Mouse (Mus musculus) induced T-regulatory cell, adult 2 months (primary cell): ENCODE results near the gene Tmem80.

Experiments
- DNase-seq: peaks from one replicate; pipeline ENCODE4 v3.0.0-alpha.2; 2012; ENCODE audit warnings: low read depth

The Tmem80 gene

DNA sequence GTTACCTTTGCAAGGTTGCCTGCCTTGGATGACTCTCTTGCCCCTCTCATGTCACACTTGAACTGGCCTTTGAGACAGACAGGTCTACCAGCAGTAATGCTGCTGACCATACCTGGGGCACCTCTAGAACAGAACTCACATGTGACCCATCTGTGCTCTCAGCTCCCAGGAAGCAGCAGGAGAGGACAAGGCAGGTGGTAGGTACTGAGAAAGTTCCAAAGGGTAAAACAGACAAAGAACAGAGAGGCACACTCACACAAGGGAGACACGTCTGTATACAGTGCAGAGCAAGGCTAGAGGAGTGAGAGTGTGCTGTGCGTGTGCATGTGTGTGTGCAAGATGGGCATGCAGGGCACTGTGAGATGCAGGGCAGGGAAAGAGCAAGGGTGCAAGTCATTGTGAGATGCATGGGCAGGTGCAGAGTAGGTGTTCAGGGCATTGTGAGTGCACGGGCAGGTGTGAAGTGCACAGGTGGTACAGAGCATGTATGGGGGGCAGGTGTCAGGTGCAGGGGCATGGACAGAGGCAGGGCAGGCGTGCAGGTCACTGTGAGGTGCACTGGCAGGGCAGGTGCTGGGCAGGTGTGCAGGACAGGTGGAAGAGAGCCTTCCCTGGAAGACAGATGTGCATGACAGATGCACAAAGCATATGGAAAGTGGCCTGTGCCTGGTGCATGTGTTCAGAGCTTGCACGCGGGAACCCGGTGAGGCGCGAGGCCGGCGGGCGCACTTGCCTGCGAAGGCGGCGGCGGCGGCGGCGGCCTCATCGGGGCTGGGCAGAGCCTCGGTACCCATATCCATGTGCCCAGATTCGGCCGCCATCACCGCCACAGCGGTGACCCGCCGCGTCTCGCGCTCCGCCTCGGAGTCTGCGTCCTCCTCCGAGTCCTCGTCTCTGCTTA lies 743 bp upstream of the Tmem80 start:
- DNase-seq, result no peak

DNA sequence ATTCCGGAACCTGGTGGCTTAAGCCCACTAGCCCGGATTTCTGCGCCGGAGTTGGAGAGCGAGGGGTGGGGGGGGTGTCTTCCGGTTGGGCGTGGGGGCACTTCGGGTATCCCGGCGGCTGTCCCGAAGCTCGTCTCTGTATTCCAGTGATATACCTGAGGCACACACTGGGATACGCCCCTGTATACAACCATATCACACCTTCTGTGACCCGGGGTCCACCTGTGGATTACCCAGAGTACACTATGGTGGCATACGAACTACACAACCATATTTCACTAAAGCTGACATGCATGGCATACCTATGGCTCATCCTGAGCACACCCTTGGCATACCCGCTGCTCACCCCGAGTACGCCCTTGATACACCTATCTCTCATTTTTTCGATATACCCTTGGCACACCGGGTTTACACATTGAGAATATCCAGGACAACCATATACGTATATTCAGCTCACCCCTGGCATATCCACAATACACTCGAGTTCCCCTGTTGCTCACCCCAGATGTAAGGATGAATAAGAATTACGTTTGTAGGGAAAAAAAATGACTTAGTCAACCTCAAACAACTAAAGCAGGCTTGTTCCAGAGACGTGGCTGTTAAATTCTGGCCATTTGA lies 943 bp downstream of the Tmem80 start:
- DNase-seq, result no peak

- no peak for DNase-seq
These were observed 3.2 kb downstream of the Tmem80 start for GRCm38 (mm10) chr7:141330706-141331105.

DNA sequence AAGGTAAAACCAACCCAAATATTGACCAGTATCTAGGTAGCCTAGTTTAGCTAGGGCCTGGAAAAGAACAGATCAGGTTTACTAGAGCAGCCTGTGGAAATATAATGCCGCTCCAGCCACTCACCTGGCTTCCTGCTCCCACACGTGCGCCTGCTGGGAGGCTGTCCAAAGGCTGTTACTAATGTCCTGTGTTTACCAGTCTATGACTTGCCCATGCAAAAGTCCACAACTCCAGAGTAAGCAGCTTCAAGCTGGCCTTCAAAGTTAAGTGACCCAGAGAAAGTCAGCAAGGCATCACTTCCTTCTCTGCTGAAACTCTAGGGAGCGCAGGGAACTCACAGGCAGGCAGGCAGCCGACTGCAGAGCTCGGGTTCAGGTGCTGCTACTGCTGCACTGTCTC lies 4.5 kb downstream of the Tmem80 start:
- no peak for DNase-seq

DNA sequence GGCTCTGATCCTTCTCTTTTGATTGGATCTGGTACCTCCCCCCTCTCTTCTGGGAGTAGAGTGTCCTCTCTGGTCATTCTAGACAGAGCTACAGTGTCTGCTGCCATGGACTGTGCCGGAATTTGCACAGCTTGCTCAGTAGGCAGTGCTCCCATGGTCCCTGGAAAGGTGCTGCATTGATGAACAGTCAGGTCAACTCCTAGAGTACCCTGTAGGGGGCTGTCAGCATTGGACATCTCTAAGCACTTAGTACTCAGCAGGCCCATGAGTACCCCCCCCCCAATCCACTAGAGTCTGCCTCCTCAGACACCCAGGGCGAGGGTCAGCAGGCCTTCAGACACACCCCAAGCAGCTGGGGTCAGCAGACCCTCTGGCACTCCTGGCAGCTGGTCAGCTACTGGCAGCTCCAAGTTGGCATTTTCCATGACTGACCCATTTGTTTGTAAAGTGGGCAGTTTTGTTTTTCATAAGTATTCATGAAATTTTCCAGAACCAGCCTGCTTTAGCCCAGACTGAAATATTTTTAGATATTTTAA lies 7.6 kb downstream of the Tmem80 start:
- no peak for DNase-seq

DNA sequence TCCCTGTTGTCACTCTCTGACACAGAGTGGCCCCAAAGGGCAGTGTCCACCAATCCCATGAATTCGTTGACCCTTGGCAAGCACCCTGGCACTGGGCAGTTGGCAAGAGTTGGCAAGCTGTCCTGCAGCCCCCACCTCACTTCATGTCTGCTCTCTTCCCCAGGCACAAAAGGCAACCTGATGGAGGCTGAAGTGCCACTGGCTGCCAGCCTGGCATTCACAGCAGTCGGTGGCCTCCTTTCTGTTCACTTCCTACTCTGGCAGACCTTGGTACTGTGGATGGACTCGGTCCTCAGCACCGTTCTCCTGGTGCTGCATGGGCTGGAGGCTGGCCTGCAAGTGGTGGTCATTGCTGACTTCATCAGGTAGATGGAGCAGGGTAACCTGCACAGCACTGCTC lies 8.1 kb downstream of the Tmem80 start:
- no peak for DNase-seq

DNA sequence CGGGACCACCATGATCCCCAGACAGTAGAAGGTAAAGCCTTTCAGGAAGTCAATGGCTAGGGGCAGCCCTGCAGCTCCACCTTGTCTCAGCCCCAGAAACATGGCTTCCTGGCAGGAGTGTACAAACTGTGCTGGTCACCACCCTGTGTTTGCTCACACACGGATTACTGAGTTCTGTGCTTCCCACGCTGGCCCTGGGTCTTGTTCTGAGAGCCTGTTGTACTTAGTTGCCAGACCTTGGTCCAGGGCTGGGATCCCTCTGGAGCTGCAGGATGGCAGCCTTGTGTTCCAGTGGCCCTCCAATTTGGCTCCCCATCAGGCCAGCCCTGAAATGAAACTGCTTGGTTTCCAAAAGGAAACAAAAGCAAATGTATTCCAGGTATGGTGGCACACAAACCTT lies 8.8 kb downstream of the Tmem80 start:
- DNase-seq, result no peak

DNA sequence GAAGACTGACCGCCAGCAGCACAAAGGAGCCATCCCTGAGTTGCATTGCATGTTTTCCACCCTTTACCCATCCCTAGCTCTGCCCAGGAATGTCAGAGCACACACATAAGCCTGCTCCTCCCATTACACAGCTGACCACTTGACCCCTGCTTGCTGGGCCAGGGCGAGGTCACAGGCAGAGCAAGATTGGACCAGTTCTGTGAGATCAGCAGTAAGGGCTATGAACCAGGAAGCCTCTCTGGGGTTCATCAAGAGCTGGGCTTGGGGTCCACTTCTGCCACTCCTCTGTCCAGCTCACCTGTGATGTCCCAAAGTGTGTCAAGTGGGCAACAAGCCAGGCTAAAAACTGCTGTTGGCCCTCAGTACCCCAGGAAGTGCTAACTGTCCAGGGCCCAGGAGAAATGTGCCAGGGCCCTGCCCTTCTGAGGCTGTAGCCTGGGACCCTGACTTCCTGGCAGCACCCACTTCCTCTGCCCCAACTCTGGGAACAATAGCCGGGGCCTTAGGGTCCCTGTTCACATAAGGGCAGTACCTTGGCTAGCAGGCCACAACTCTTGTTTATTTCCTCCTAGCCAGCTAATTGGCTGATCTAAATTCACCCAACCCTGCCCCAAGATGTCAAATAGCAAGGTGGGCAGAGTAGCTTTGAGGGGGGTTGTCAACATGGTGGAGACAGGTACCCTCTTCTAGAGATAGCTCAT lies 10.3 kb downstream of the Tmem80 start:
- DNase-seq, result no peak

GRCm38 (mm10) chr7:141338576-141339131 lies 11.1 kb downstream of the Tmem80 start, which contains the start of gene Eps8l2:
Gene Eps8l2 (plus strand): TSS chr7:141338880.
- DNase-seq, result no peak

DNA sequence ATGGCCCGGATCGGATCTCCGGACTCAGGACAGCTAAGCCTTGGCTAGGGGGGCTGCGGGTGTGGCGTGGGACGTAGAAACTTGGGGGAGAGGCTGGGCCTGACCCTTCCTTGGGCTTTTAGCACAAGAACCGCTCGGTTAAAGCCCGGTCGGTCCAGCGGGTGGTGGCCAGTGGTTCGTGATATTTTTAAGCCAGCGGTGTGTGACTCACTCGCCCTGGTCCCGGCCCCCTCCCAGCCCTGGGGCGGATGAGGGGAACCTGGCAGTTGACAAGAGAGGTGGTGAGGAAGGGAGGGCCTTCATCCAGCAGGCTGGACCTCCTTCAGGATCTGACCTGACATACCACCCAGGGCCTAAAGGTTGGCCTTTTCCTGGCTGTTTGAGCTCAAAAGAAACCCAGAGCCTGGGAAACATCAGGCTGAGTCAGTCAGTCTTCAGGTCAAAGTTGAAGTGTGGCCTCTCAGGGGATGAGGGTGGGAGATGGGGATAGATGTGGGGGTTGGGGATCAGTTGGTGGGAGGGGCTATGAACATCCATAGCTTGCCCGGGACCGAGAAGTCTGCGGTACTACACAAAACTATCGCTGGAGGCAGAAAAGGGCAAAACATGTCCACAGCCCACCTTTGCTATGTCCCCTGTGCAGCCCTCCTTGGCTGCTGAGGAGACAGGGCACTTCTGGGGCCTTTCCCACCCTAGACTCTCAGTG lies 11.8 kb downstream of the Tmem80 start:
- DNase-seq, result no peak

GRCm38 (mm10) chr7:141340023-141340422 lies 12.5 kb downstream of the Tmem80 start:
- DNase-seq, result no peak

- no peak for DNase-seq
These were observed 12.9 kb downstream of the Tmem80 start for GRCm38 (mm10) chr7:141340476-141340875.

- DNase-seq, result no peak
These were observed 14.2 kb downstream of the Tmem80 start for GRCm38 (mm10) chr7:141341689-141342226.

DNA sequence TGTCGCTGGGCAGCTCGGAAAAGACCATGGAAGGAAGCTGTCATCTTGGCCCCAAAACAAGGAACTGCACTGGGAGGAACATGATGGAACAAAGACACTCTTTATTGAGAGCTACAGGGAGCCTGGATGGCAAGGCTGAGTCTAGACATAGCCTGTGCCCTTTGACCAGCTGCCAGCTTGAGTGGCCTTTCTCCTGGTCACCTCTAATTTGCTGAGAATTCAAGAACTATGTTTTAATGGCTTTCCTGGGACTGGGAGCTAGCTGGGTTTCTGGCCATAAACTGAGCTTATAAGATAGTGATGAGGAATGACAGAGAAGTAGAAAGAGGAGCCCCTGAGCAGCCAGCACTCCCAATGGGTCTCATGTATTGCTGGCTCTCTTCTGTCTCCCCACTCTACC lies 15.7 kb downstream of the Tmem80 start:
- DNase-seq, result no peak

- no peak for DNase-seq
These were observed 16.2 kb downstream of the Tmem80 start for GRCm38 (mm10) chr7:141343696-141344095.

- DNase-seq, result peak; percentile 79
These were observed 17.2 kb downstream of the Tmem80 start for GRCm38 (mm10) chr7:141344787-141345186.

GRCm38 (mm10) chr7:141351061-141351460 lies 23.5 kb downstream of the Tmem80 start:
- DNase-seq, result no peak

DNA sequence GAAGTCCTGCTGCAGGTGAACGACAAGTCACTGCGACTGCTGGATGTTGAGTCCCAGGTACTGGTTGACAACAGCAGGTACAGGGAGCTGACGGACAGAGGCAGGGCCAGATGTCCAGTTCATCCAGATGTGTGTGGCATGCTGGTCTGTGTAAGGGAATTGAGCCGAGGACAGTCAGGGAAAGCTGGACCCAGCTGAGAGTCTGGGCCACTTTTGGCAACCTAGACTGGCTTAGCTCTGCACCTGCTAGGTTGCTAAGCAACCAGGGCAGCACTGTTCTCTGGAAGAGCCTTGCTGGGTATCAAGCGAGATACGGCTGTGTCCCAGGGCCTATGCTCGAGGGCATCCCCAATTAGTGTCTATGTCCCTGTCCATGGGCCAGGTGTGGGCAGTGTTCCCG lies 27.5 kb downstream of the Tmem80 start:
- DNase-seq, result no peak

DNA sequence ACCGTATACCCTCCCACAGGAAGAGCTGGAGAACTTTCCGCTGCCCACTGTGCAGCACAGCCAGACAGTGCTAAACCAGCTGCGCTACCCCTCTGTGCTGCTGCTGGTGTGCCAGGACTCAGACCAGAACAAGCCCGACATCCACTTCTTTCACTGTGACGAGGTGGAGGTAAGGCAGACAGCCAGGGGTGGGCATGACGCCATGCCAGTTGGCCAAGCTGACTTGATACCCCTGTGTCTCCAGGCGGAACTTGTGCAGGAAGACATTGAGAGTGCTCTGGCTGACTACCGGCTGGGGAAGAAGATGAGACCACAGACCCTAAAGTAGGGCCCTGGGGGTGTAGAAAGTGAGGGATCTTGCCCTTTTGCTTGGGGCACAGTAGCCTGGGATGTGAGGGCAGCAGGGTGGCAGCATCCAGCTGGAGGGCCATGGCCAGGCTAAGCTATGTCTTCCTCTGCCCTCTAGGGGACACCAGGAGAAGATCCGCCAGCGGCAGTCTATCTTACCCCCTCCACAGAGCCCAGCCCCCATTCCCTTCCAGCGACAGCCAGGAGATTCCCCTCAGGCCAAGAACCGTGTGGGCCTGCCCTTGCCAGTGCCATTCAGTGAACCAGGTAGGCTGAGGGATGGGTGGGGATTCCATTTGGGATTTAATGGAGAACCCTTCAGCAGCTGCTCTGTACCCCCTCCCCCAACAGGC lies 28.2 kb downstream of the Tmem80 start:
- no peak for DNase-seq

- DNase-seq, result no peak
These were observed 29.4 kb downstream of the Tmem80 start for GRCm38 (mm10) chr7:141356971-141357370.

DNA sequence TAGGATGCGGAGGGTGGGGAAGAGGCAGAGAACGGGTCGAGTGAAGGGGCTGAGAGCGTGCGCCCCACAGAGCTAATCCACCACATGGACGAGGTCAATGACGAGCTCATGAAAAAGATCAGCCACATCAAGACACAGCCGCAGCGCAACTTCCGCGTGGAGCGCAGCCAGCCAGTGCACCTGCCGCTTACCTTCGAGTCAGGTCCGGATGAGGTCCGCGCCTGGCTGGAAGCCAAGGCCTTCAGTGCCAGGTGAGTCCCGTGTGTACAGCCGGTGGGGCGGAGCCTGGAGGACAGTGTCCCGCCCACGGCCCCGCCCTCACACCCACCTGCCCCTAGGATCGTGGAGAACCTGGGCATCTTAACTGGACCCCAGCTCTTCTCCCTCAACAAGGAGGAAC lies 34.0 kb downstream of the Tmem80 start:
- peak; percentile 49 for DNase-seq
